Mouse (Mus musculus) ovary, postnatal 36 days (tissue): Measurements from ENCODE around the gene Shld1.
A peak's percentile ranks its signal among the peaks of the same experiment; 100 is the strongest.

ENCODE experiments used
- DNase-seq: peaks from one replicate; pipeline ENCODE4 v3.0.0; 2022; ENCODE audit warnings: low spot score, mixed read lengths

The Shld1 gene

GRCm38 (mm10) chr2:132692320-132692719, 5.6 kb downstream of the Shld1 start:
- no peak for DNase-seq

DNA sequence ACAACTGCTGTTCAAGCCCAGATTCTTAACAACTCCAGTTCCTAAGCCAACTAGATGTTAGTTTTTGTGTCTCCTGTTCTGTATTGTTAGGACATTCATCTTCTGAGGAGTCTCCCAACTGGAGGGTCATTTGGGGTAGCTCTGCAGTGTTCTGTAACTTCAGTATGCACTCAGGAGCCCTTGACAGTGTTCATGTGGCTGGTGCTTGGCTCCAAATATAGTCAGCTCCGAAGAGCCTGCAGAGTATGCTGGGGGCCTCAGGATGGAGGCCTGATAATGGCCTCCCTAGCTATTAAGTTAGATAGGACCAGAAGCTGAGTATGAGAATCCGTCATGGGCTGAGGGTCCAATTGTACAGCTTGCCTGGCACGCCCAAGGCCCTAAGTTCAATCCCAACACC, 7.2 kb downstream of the Shld1 start:
- DNase-seq, result no peak

DNA sequence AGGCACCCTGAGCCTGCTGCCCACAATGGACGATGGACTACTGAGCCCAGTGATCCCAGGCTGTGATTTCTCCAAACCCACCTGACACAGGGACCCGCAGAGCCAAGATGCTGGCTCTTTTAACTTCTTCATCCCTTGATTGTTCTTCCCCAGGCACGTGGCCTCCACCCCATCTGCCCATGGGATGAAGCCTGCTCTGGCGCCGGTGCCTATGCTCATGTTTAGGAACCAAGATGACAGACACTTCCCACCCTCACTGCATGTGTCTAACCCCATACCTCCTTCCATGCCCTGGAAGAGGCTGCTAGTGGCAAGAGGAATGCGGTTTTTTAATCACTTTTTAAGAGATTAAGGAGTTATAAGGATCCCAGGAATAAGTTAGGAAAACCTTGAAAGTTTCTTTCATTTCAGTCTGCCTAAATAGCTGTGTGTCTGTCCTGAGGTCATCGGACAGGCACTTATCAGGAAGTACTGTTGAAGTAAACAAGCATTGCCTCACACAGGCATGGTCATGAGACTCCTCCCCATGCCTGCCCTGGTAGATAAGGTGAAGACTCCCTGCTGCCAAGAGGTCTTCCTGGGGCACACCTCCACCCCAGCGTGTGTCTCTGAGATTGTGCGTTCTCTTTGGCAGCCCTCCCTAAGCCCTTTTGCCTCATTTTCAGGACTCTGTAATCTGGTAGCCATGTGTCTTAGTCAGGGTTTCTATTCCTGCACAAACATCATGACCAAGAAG, 8.8 kb downstream of the Shld1 start:
- DNase-seq, result peak; percentile 26

GRCm38 (mm10) chr2:132696519-132696918, 9.8 kb downstream of the Shld1 start:
- no peak for DNase-seq

- DNase-seq, result no peak
These were observed 10.5 kb downstream of the Shld1 start for GRCm38 (mm10) chr2:132697256-132697655.

DNA sequence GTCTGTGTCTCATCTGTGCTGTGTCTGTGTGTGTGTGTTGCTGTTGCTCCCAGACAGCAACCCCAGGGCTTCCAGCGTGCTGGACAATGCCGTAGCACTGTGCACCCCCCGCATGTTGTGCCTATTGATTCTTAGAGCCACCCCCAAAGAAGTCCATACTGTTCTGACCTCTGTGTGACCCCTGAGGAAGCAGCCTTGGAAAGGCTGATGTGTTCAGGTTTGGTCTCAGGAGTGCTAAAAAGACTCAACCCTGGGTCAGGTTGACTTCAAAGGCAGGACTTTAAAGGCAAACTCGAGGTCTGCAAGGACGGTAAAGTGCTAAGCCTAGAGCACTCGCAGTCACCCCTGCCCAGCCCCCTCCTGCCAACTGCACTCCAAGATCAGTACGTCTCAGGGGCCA, 11.0 kb downstream of the Shld1 start:
- no peak for DNase-seq

- DNase-seq, result no peak
These were observed 11.7 kb downstream of the Shld1 start for GRCm38 (mm10) chr2:132698420-132698819.

DNA sequence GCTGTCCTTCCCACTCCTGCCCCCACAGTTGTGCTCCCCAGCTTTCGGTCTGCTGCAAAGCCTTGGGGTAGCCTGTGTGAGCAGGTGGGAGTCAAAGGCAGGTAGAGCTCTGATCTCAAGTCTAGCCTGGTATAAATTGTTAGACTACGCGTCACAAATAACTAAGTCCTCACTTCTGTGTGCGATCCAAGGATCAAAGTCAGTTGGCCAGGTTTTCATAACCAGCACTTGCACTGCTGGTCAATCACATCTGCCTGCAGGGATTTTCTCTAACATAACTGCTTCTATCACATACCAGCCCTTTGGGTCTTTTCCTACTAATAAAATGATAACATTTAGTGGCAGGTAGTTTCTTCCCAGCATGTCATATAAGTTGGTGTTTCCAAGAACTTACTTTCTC, 14.2 kb downstream of the Shld1 start:
- no peak for DNase-seq

DNA sequence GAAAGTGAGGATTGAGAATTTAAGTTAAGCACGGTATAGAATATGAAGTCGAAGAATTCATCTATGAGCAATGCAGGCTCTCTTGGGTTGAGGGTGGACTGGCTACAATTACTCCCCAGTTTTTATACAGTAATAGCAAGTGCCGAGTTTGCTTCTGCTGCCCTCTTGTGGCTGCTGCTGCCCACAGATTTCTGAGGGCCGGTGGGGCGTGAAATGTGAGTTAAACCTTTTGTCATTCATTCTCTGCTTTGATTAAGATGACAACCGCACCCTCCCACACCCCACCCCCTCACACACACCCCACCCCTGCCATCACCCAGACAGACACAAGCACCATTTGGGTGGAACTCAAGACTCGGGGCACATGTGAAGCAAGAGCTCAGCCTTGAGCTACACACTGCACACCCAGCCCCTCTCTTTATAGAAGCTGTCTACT, 14.7 kb downstream of the Shld1 start:
- peak; percentile 70 for DNase-seq

GRCm38 (mm10) chr2:132705251-132705992, 18.7 kb downstream of the Shld1 start:
- peak; percentile 18 for DNase-seq

- DNase-seq, result no peak
These were observed 19.6 kb downstream of the Shld1 start for GRCm38 (mm10) chr2:132706309-132706708.

DNA sequence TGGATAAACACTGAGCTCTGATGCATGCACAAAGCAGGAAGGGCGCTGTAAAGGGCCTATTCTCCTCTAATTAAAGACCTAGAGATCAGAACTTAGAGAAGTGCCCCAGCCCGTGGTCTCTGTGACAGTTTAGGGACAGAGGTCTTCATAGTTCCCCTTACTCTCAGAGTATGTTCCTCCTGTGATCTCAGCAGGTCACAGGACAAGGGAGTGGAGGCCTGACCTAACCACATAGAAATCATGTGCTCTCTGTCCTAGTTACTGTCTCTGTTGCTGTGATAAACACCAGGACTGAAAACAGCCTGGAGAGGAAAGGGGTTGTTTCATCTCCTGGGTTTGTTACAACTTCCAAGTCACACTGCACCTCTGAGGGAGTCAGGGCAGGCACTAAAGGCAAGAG, 23.8 kb downstream of the Shld1 start:
- DNase-seq, result no peak

DNA sequence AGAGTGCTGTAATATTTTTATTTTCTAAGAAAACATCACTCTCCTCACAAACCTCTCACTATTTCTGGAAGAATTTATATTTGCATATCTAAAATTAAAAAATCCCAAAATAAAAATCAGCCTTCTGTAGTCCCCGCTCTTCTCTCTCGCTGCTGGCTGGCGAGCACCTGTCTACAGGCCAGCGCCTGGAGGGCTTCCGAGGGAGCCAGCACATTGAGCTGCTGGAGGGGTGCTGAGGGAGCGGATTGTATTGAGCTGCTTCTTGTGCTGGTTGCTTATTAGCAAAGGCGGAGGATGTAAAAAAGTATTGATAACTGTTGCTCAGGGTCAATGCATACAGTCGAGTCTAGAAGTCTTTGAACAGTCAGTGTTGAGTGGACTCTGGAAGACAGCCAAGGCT, 25.3 kb downstream of the Shld1 start:
- DNase-seq, result no peak

DNA sequence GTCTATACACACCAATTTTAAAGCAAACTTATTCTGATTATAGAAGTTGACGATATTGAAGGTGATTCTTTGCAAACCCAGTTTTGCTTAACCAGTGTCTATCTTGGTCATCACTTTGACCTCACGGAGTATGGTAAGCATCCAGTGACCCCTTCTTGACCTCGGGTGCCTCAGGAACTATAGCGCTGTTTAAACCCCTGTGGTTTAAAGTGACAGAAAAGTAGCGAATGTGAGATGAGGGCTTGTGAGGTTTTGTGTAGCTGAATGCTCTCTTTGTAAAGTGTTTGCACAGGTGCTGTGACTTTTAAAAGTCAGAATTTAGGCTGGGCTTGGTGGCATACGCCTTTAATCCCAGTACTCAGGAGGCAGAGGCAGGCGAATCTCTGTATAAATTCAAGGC, 27.8 kb downstream of the Shld1 start:
- no peak for DNase-seq

DNA sequence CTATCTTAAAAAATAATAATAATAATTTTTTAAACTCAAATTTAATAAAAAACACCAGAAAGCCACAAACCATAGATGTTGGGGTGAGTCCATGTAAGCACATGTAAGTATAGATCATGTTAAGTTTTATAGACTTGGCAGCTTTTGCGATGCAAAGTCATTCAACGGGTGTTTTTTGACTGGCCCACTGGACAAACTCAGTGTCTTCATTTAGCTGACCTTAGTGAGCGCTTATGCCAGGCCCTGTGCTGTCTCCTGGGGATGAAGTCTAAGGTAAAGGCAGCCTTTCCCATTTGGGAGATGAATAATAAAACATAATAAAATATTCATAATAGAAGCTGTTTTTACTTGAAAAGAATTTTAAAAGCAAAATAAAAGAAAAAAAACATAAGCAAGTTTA, 28.2 kb downstream of the Shld1 start:
- no peak for DNase-seq

GRCm38 (mm10) chr2:132715421-132716070, 28.8 kb downstream of the Shld1 start:
- no peak for DNase-seq

- DNase-seq, result peak; percentile 62
These were observed 29.4 kb downstream of the Shld1 start for GRCm38 (mm10) chr2:132716154-132716553.

- no peak for DNase-seq
These were observed 30.3 kb downstream of the Shld1 start for GRCm38 (mm10) chr2:132716901-132717536.

DNA sequence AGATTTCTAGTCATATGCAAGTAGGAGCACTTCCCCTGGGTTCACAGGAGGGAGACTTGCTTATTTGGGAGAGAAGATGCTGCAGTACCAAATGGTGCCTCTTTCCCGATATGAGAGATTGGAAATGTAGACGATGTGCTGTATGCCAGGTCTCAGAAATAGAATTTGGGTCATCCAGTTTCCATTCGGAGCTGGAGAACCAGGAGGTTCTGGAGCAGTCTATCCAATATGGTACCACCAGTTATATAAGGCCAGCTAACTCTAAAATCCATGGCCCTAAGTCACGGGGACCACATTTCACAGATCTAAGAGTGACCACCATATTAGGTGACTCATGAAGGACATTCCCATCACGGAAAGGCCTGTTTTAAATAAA, 30.8 kb downstream of the Shld1 start:
- no peak for DNase-seq

- DNase-seq, result no peak
These were observed 34.3 kb downstream of the Shld1 start for GRCm38 (mm10) chr2:132720921-132721566.

- DNase-seq, result no peak
These were observed 35.1 kb downstream of the Shld1 start for GRCm38 (mm10) chr2:132721844-132722243.

DNA sequence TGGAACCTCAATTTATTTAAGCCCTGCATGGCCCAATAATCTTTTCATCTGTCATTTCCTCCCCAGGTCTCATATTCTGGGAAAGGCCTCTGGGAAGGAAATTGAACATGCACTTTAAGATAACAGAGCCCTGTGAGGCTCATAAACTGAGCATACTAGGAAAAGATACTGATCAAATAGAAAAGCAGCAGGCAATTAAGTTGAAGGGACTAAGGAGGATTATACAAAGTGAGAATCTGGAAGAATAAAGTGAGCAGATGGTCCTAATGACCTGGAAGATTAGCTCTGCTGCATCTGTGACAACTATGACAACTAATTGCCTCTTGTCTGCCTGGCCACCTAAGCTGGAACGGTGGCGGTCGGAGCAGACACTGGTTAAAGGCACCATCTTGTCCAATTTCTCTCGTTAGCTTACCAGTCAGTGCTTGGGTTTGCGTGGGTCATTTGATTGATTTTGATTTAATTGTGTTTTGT, 37.3 kb downstream of the Shld1 start:
- no peak for DNase-seq
